Mouse (Mus musculus) fibroblast of lung, adult 2 months (primary cell): ENCODE data around the gene Mtmr3.
"Not testable (repeated sequence)": the region's sequence is repeated elsewhere in the genome, so short reads cannot be mapped to it uniquely, and the experiment has no call there.

Experiments
- DNase-seq: peaks from one replicate; pipeline ENCODE4 v3.0.0-alpha.2; 2011; ENCODE audit warnings: low read depth

The Mtmr3 gene

GRCm38 (mm10) chr11:4601890-4602289 lies 7.2 kb upstream of the Mtmr3 start:
- no peak for DNase-seq

GRCm38 (mm10) chr11:4599916-4600315 lies 5.3 kb upstream of the Mtmr3 start:
- DNase-seq = no peak

GRCm38 (mm10) chr11:4598411-4598810 lies 3.7 kb upstream of the Mtmr3 start:
- DNase-seq = no peak

- DNase-seq = no peak
These were observed 635 bp downstream of the Mtmr3 start for GRCm38 (mm10) chr11:4593849-4594607.

GRCm38 (mm10) chr11:4593491-4593848 lies 1.2 kb downstream of the Mtmr3 start:
- no peak for DNase-seq

- DNase-seq = no peak
These were observed 2.9 kb downstream of the Mtmr3 start for GRCm38 (mm10) chr11:4591811-4592210.

GRCm38 (mm10) chr11:4578682-4579081 lies 16.0 kb downstream of the Mtmr3 start:
- DNase-seq = peak; percentile 79

GRCm38 (mm10) chr11:4577079-4577478 lies 17.6 kb downstream of the Mtmr3 start:
- DNase-seq = no peak

GRCm38 (mm10) chr11:4576090-4576732 lies 18.5 kb downstream of the Mtmr3 start:
- DNase-seq = not testable (repeated sequence)

- no peak for DNase-seq
These were observed 23.2 kb downstream of the Mtmr3 start for GRCm38 (mm10) chr11:4571491-4571901.

GRCm38 (mm10) chr11:4566333-4566732 lies 28.3 kb downstream of the Mtmr3 start:
- DNase-seq = no peak

- no peak for DNase-seq
These were observed 29.1 kb downstream of the Mtmr3 start for GRCm38 (mm10) chr11:4565545-4565944.

- no peak for DNase-seq
These were observed 41.2 kb downstream of the Mtmr3 start for GRCm38 (mm10) chr11:4553274-4554063.

GRCm38 (mm10) chr11:4547569-4547968 lies 47.1 kb downstream of the Mtmr3 start:
- DNase-seq = no peak

- no peak for DNase-seq
These were observed 48.7 kb downstream of the Mtmr3 start for GRCm38 (mm10) chr11:4545976-4546375.

GRCm38 (mm10) chr11:4545401-4545800 lies 49.3 kb downstream of the Mtmr3 start:
- DNase-seq = no peak

GRCm38 (mm10) chr11:4544627-4544921 lies 50.1 kb downstream of the Mtmr3 start:
- not testable (repeated sequence) for DNase-seq

GRCm38 (mm10) chr11:4543746-4544626 lies 50.7 kb downstream of the Mtmr3 start:
- DNase-seq = no peak

GRCm38 (mm10) chr11:4543040-4543551 lies 51.6 kb downstream of the Mtmr3 start:
- no peak for DNase-seq

GRCm38 (mm10) chr11:4536645-4537044 lies 58.0 kb downstream of the Mtmr3 start:
- no peak for DNase-seq

GRCm38 (mm10) chr11:4527132-4527531 lies 67.5 kb downstream of the Mtmr3 start:
- DNase-seq = no peak

- no peak for DNase-seq
These were observed 72.5 kb downstream of the Mtmr3 start for GRCm38 (mm10) chr11:4522142-4522664.
